Mouse (Mus musculus): ENCODE data around the gene Cnfn. TPM values are rescaled to one million over a fixed set of nuclear protein-coding genes. Genes with fewer than 3 reads are reported as not detected.

Gene Cnfn
- polyA plus RNA-seq, 1 experiment from 2014 or later, result 1.1 TPM

GRCm38 (mm10) chr7:25379551-25380351 lies 10.2 kb upstream of the Cnfn start:
- ATAC-seq (replicated peaks; ENCODE audit: insufficient number of reproducible peaks, insufficient read depth, low FRiP score, low read depth), result peak; percentile 65
- Histone ChIP-seq H3K9me3 (replicated peaks) (no peaks in the 10 kb centered on the region), H3K4me3 (peak overlapping the region; percentile 50), H3K4me2 (peak overlapping the region; percentile 89), H3K27me3 (no peaks in the 10 kb centered on the region), H3K4me1 (replicated peaks) (peaks cover 32% of the 10 kb centered on the region), H3K9ac (peak overlapping the region; percentile 57), H3K36me3 (peaks cover 9% of the 10 kb centered on the region), H3K27ac (peak overlapping the region; percentile 69)
- 2% methylated on average over 42 of the region's 42 CpGs for WGBS

GRCm38 (mm10) chr7:25378181-25379100 lies 8.9 kb upstream of the Cnfn start:
- no peaks in the 10 kb centered on the region for H3K27me3 ChIP-seq
- ATAC-seq (replicated peaks; ENCODE audit: insufficient number of reproducible peaks, insufficient read depth, low FRiP score, low read depth), result no peak
- H3K36me3 ChIP-seq, result peaks cover 5% of the 10 kb centered on the region; the same call in 1 of the 2 replicates
- H3K9ac ChIP-seq, result no peak overlapping the region
- H3K4me3 ChIP-seq, result no peak overlapping the region
- 81% methylated on average over 13 of the region's 13 CpGs for WGBS
- peaks cover 32% of the 10 kb centered on the region for H3K4me1 ChIP-seq (replicated peaks)
- no peak overlapping the region for H3K27ac ChIP-seq
- no peaks in the 10 kb centered on the region for H3K9me3 ChIP-seq (replicated peaks)
- no peak overlapping the region for H3K4me2 ChIP-seq

DNA sequence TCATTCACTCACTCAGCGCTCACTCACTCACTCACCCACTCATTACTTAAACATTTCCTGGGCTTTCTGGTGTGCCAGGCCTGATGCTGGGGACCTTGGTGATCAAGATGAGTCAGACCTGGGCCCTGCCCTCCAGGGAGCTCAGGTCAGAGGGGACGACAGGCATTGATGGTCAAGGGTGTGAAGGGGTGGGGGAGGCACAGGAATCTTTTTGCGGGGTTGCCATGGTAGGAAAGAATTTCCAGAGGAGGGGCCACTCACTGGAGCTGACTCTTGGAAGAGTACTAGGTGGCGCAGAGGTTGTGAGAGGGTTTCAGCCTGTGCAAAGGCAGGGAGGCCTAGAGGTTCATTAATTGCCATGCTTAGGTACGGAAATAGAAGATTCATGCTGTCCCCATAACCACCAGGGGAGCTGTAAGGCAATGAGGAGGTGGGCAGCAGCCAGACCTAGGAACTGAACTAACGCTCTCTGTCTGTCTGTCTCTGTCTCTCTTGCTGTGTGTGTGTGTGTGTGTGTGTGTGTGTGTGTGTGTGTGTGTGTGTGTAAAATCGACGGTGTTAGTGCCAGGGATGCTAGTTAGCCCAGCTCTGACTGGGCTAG lies 7.7 kb upstream of the Cnfn start:
- no peak overlapping the region for H3K27ac ChIP-seq
- no peaks in the 10 kb centered on the region; the same call in 1 of the 2 replicates for H3K36me3 ChIP-seq
- ATAC-seq (replicated peaks; ENCODE audit: insufficient number of reproducible peaks, insufficient read depth, low FRiP score, low read depth), result no peak
- H3K4me3 ChIP-seq, result peak overlapping the region; percentile 51
- H3K9ac ChIP-seq, result 0 out of 2 replicates have a peak overlapping the region, but pooled peaks have one; percentile 49
- WGBS, result 34% methylated on average over 8 of the region's 8 CpGs
- no peaks in the 10 kb centered on the region for H3K9me3 ChIP-seq (replicated peaks)
- no peaks in the 10 kb centered on the region for H3K27me3 ChIP-seq
- H3K4me2 ChIP-seq, result peak overlapping the region; percentile 71
- H3K4me1 ChIP-seq (replicated peaks), result peaks cover 32% of the 10 kb centered on the region

GRCm38 (mm10) chr7:25376556-25376955 lies 7.0 kb upstream of the Cnfn start:
- Histone ChIP-seq H3K36me3 (no peaks in the 10 kb centered on the region; the same call in 1 of the 2 replicates), H3K27ac (no peak overlapping the region), H3K9me3 (replicated peaks) (no peaks in the 10 kb centered on the region), H3K9ac (peak overlapping the region; percentile 49), H3K4me2 (peak overlapping the region; percentile 71), H3K4me3 (peak overlapping the region; percentile 51), H3K27me3 (no peaks in the 10 kb centered on the region), H3K4me1 (replicated peaks) (peaks cover 32% of the 10 kb centered on the region)
- 5% methylated on average over 17 of the region's 17 CpGs for WGBS
- peak; percentile 68 for ATAC-seq (replicated peaks; ENCODE audit: insufficient number of reproducible peaks, insufficient read depth, low FRiP score, low read depth)

- H3K4me2 ChIP-seq, result no peak overlapping the region
- H3K4me1 ChIP-seq (replicated peaks), result peaks cover 18% of the 10 kb centered on the region
- no peaks in the 10 kb centered on the region for H3K9me3 ChIP-seq (replicated peaks)
- H3K36me3 ChIP-seq, result no peaks in the 10 kb centered on the region
- 77% methylated on average over 5 of the region's 5 CpGs for WGBS
- no peak overlapping the region for H3K9ac ChIP-seq
- H3K27ac ChIP-seq, result no peak overlapping the region
- H3K4me3 ChIP-seq, result no peak overlapping the region
- peaks cover 34% of the 10 kb centered on the region for H3K27me3 ChIP-seq
- ATAC-seq (replicated peaks; ENCODE audit: insufficient number of reproducible peaks, insufficient read depth, low FRiP score, low read depth), result no peak
Observed at GRCm38 (mm10) chr7:25372441-25372840, 2.9 kb upstream of the Cnfn start.

GRCm38 (mm10) chr7:25368333-25368732 lies 1.2 kb downstream of the Cnfn start:
- Histone ChIP-seq H3K9ac (no peak overlapping the region), H3K27me3 (peaks cover 56% of the 10 kb centered on the region), H3K4me3 (no peak overlapping the region), H3K27ac (no peak overlapping the region), H3K9me3 (replicated peaks) (no peaks in the 10 kb centered on the region), H3K4me1 (replicated peaks) (peaks cover 6% of the 10 kb centered on the region), H3K4me2 (peak overlapping the region; percentile 48; the same call in 1 of the 2 replicates), H3K36me3 (no peaks in the 10 kb centered on the region; the same call in 1 of the 2 replicates)
- 26% methylated on average over 12 of the region's 12 CpGs for WGBS
- ATAC-seq (replicated peaks; ENCODE audit: insufficient number of reproducible peaks, insufficient read depth, low FRiP score, low read depth), result no peak

DNA sequence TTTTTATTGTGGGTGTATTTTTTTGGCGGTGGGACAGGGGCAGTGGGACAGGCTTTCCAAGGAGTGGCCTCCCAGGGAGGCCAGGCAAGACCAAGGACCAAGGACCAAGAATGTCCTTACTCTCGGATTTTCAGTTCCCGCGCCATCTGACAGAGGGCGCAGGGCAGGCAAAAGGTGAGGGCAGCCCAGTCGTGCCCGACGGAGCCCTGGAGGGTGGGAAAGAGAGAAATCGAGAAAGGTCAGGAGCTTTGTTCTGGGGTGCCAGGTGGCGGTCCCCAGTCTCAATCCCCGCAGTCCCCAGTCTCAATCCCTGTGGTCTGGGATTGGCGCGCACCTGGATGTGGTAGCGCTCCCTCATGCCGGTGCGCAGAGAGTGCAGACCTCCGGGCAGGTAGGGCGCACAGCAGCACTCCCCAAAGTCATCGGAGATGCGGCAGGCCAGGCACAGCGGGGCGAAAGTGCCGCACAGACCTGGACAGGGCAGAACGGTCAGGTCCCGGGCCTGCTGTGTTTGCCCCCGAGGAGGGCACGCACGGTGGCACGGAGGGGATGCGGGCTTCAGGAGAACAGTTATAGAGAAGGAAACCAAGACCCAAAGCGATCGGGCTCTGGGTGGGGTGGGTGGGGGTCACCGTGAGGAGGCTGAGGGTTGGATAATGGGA lies 1.8 kb downstream of the Cnfn start:
- peak overlapping the region; percentile 26 for H3K4me3 ChIP-seq
- no peak for ATAC-seq (replicated peaks; ENCODE audit: insufficient number of reproducible peaks, insufficient read depth, low FRiP score, low read depth)
- 3% methylated on average over 33 of the region's 33 CpGs for WGBS
- peaks cover 56% of the 10 kb centered on the region for H3K27me3 ChIP-seq
- no peaks in the 10 kb centered on the region; the same call in 1 of the 2 replicates for H3K36me3 ChIP-seq
- peak overlapping the region; percentile 48 for H3K4me2 ChIP-seq
- peaks cover 6% of the 10 kb centered on the region for H3K4me1 ChIP-seq (replicated peaks)
- no peaks in the 10 kb centered on the region for H3K9me3 ChIP-seq (replicated peaks)
- no peak overlapping the region for H3K9ac ChIP-seq
- no peak overlapping the region for H3K27ac ChIP-seq

- Histone ChIP-seq H3K27ac (no peak overlapping the region), H3K4me1 (replicated peaks) (peaks cover 6% of the 10 kb centered on the region), H3K27me3 (peaks cover 56% of the 10 kb centered on the region), H3K9me3 (replicated peaks) (no peaks in the 10 kb centered on the region), H3K4me2 (no peak overlapping the region), H3K4me3 (no peak overlapping the region), H3K9ac (no peak overlapping the region), H3K36me3 (peaks cover 7% of the 10 kb centered on the region)
- WGBS, result 51% methylated on average over 13 of the region's 13 CpGs
- ATAC-seq (replicated peaks; ENCODE audit: insufficient number of reproducible peaks, insufficient read depth, low FRiP score, low read depth), result no peak
Observed at GRCm38 (mm10) chr7:25365937-25366625, 3.4 kb downstream of the Cnfn start.

- 90% methylated on average over 17 of the region's 17 CpGs for WGBS
Observed at GRCm38 (mm10) chr7:25363632-25364031, 5.9 kb downstream of the Cnfn start.

GRCm38 (mm10) chr7:25363151-25363550 lies 6.4 kb downstream of the Cnfn start:
- H3K36me3 ChIP-seq, result peaks cover 14% of the 10 kb centered on the region
- H3K9ac ChIP-seq, result no peak overlapping the region
- ATAC-seq (replicated peaks; ENCODE audit: insufficient number of reproducible peaks, insufficient read depth, low FRiP score, low read depth), result no peak
- H3K27ac ChIP-seq, result no peak overlapping the region
- H3K9me3 ChIP-seq (replicated peaks), result no peaks in the 10 kb centered on the region
- H3K4me3 ChIP-seq, result no peak overlapping the region
- peaks cover 29% of the 10 kb centered on the region for H3K27me3 ChIP-seq
- 83% methylated on average over 19 of the region's 19 CpGs for WGBS
- no peak overlapping the region for H3K4me2 ChIP-seq
- H3K4me1 ChIP-seq (replicated peaks), result peaks cover 14% of the 10 kb centered on the region

More at GRCm38 (mm10) chr7:25363632-25364031, 5.9 kb downstream of the Cnfn start:
- Histone ChIP-seq H3K36me3 (peaks cover 14% of the 10 kb centered on the region), H3K4me3 (no peak overlapping the region), H3K9me3 (replicated peaks) (no peaks in the 10 kb centered on the region), H3K27ac (no peak overlapping the region), H3K4me1 (replicated peaks) (peaks cover 11% of the 10 kb centered on the region), H3K4me2 (no peak overlapping the region), H3K9ac (no peak overlapping the region), H3K27me3 (peaks cover 34% of the 10 kb centered on the region)
- ATAC-seq (replicated peaks; ENCODE audit: insufficient number of reproducible peaks, insufficient read depth, low FRiP score, low read depth), result no peak
